Mouse (Mus musculus): Measurements from ENCODE around the gene Trabd2b. TPM values are rescaled to one million over a fixed set of nuclear protein-coding genes. Genes with fewer than 3 reads are reported as not detected.

The Trabd2b gene
- polyA plus RNA-seq, 1 experiment from 2014 or later, result 5.0 TPM

DNA sequence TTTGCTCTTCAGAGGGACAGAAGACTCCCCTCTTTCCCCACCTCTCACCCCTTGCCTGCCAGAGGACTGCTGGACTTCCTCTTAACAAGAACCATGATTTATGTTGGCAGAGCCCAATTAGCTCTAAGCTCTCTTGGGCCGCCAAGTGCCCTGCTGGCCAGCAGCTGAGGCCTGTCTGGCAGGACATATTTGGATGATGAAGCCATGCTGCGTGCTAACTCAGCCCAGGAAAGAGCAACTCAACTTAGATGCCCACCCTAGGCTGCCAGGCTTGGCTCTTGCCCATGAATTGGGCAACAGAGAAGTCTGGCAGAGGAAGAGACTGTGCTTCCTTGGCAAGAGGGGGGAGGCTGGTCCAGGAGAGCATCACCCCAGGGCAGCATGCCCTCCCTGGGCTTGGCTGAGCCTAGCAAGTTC, 20.1 kb upstream of the Trabd2b start:
- no peaks in the 10 kb centered on the region for H3K9me3 ChIP-seq (ENCODE audit: control insufficient read depth, low read length)
- H3K4me3 ChIP-seq (ENCODE audit: low read length), result no peak overlapping the region
- H3K27me3 ChIP-seq (ENCODE audit: control insufficient read depth, insufficient read depth, low read length), result no peaks in the 10 kb centered on the region
- H3K27ac ChIP-seq (ENCODE audit: low read depth, low read length), result no peak overlapping the region
- ATAC-seq (ENCODE audit: low FRiP score, low TSS enrichment), result no peak
- H3K36me3 ChIP-seq (ENCODE audit: control insufficient read depth, insufficient read depth, low read length), result no peaks in the 10 kb centered on the region
- H3K4me2 ChIP-seq (replicated peaks; ENCODE audit: low read depth, low read length), result no peak overlapping the region
- no peak overlapping the region for H3K9ac ChIP-seq (ENCODE audit: low read depth, low read length)
- no peaks in the 10 kb centered on the region for H3K4me1 ChIP-seq (ENCODE audit: control insufficient read depth, insufficient read depth, low read length)
- 50% methylated on average over 2 of the region's 2 CpGs for WGBS

- Histone ChIP-seq H3K4me3 (ENCODE audit: low read length) (no peak overlapping the region), H3K9me3 (ENCODE audit: control insufficient read depth, low read length) (no peaks in the 10 kb centered on the region), H3K4me2 (replicated peaks; ENCODE audit: low read depth, low read length) (no peak overlapping the region), H3K27ac (ENCODE audit: low read depth, low read length) (no peak overlapping the region), H3K4me1 (ENCODE audit: control insufficient read depth, insufficient read depth, low read length) (no peaks in the 10 kb centered on the region), H3K9ac (ENCODE audit: low read depth, low read length) (no peak overlapping the region), H3K27me3 (ENCODE audit: control insufficient read depth, insufficient read depth, low read length) (no peaks in the 10 kb centered on the region), H3K36me3 (ENCODE audit: control insufficient read depth, insufficient read depth, low read length) (no peaks in the 10 kb centered on the region)
- ATAC-seq (ENCODE audit: low FRiP score, low TSS enrichment), result no peak
- 66% methylated on average over 2 of the region's 2 CpGs for WGBS
These were observed 18.9 kb upstream of the Trabd2b start for GRCm38 (mm10) chr4:114387527-114388135.

- Histone ChIP-seq H3K27me3 (ENCODE audit: control insufficient read depth, insufficient read depth, low read length) (no peaks in the 10 kb centered on the region), H3K4me3 (ENCODE audit: low read length) (no peak overlapping the region), H3K9me3 (ENCODE audit: control insufficient read depth, low read length) (no peaks in the 10 kb centered on the region), H3K9ac (ENCODE audit: low read depth, low read length) (no peak overlapping the region), H3K27ac (ENCODE audit: low read depth, low read length) (no peak overlapping the region), H3K4me1 (ENCODE audit: control insufficient read depth, insufficient read depth, low read length) (no peaks in the 10 kb centered on the region), H3K36me3 (ENCODE audit: control insufficient read depth, insufficient read depth, low read length) (no peaks in the 10 kb centered on the region), H3K4me2 (replicated peaks; ENCODE audit: low read depth, low read length) (no peak overlapping the region)
- WGBS, result 88% methylated on average over 3 of the region's 3 CpGs
- no peak for ATAC-seq (ENCODE audit: low FRiP score, low TSS enrichment)
These were observed 18.2 kb upstream of the Trabd2b start for GRCm38 (mm10) chr4:114388306-114388705.

DNA sequence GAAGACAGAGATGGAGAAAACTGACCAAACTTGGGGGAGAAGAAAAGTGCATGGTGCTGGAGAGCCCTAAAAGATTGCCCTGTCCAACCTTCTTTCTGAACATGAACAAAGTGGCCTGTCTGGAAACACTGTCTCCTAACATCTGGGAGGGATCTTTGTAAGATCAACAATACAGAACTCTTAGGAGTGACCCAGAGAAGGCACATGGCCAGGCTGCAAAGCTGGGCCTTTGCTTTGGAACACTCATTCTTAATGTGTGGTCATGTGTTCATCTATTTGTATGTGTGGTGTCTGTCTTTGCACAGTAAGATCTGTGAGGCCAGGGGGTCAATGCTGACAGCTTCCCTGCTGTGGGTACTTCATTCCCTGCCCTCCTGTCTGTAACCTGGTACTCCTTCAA, 16.9 kb upstream of the Trabd2b start:
- no peak overlapping the region for H3K4me3 ChIP-seq (ENCODE audit: low read length)
- no peak for ATAC-seq (ENCODE audit: low FRiP score, low TSS enrichment)

DNA sequence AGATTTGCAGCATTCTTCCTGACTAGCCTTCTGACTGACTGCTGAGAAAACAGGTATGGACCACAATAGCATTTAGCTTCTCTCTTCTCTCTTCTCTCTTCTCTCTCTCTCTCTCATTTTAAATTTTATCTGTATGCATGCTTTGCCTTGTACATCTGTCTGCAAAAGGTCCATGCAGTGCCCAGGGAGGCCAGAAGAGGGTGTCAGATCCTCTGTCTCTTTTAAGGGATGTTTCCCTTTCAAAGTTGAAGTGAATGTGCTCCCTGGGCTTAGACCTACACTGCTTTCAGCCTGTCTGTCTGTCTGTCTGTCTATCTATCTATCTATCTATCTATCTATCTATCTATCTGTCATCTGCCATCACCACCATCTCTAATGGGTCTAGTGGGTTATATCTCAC, 8.9 kb upstream of the Trabd2b start:
- ATAC-seq (ENCODE audit: low FRiP score, low TSS enrichment), result no peak
- no peaks in the 10 kb centered on the region for H3K9me3 ChIP-seq (ENCODE audit: control insufficient read depth, low read length)

More for the DNA sequence above, 16.9 kb upstream of the Trabd2b start:
- Histone ChIP-seq H3K27ac (ENCODE audit: low read depth, low read length) (no peak overlapping the region), H3K9ac (ENCODE audit: low read depth, low read length) (no peak overlapping the region), H3K36me3 (ENCODE audit: control insufficient read depth, insufficient read depth, low read length) (no peaks in the 10 kb centered on the region), H3K4me1 (ENCODE audit: control insufficient read depth, insufficient read depth, low read length) (no peaks in the 10 kb centered on the region), H3K4me2 (replicated peaks; ENCODE audit: low read depth, low read length) (no peak overlapping the region), H3K9me3 (ENCODE audit: control insufficient read depth, low read length) (no peaks in the 10 kb centered on the region), H3K27me3 (ENCODE audit: control insufficient read depth, insufficient read depth, low read length) (no peaks in the 10 kb centered on the region)

GRCm38 (mm10) chr4:114399821-114400220, 6.7 kb upstream of the Trabd2b start:
- H3K4me1 ChIP-seq (ENCODE audit: control insufficient read depth, insufficient read depth, low read length), result peaks cover 9% of the 10 kb centered on the region
- ATAC-seq (ENCODE audit: low FRiP score, low TSS enrichment), result no peak
- H3K9ac ChIP-seq (ENCODE audit: low read depth, low read length), result no peak overlapping the region
- H3K27me3 ChIP-seq (ENCODE audit: control insufficient read depth, insufficient read depth, low read length), result no peaks in the 10 kb centered on the region; the same call in 1 of the 2 replicates
- no peak overlapping the region for H3K4me3 ChIP-seq (ENCODE audit: low read length)
- 60% methylated on average over 3 of the region's 3 CpGs for WGBS
- no peak overlapping the region for H3K4me2 ChIP-seq (replicated peaks; ENCODE audit: low read depth, low read length)
- no peaks in the 10 kb centered on the region for H3K36me3 ChIP-seq (ENCODE audit: control insufficient read depth, insufficient read depth, low read length)
- no peak overlapping the region for H3K27ac ChIP-seq (ENCODE audit: low read depth, low read length)
- no peaks in the 10 kb centered on the region for H3K9me3 ChIP-seq (ENCODE audit: control insufficient read depth, low read length)

More for the DNA sequence above, 8.9 kb upstream of the Trabd2b start:
- no peak overlapping the region for H3K4me2 ChIP-seq (replicated peaks; ENCODE audit: low read depth, low read length)
- no peak overlapping the region for H3K4me3 ChIP-seq (ENCODE audit: low read length)
- no peak overlapping the region for H3K9ac ChIP-seq (ENCODE audit: low read depth, low read length)
- no peak overlapping the region for H3K27ac ChIP-seq (ENCODE audit: low read depth, low read length)
- H3K36me3 ChIP-seq (ENCODE audit: control insufficient read depth, insufficient read depth, low read length), result no peaks in the 10 kb centered on the region
- H3K27me3 ChIP-seq (ENCODE audit: control insufficient read depth, insufficient read depth, low read length), result no peaks in the 10 kb centered on the region; the same call in 1 of the 2 replicates
- H3K4me1 ChIP-seq (ENCODE audit: control insufficient read depth, insufficient read depth, low read length), result peaks cover 9% of the 10 kb centered on the region

DNA sequence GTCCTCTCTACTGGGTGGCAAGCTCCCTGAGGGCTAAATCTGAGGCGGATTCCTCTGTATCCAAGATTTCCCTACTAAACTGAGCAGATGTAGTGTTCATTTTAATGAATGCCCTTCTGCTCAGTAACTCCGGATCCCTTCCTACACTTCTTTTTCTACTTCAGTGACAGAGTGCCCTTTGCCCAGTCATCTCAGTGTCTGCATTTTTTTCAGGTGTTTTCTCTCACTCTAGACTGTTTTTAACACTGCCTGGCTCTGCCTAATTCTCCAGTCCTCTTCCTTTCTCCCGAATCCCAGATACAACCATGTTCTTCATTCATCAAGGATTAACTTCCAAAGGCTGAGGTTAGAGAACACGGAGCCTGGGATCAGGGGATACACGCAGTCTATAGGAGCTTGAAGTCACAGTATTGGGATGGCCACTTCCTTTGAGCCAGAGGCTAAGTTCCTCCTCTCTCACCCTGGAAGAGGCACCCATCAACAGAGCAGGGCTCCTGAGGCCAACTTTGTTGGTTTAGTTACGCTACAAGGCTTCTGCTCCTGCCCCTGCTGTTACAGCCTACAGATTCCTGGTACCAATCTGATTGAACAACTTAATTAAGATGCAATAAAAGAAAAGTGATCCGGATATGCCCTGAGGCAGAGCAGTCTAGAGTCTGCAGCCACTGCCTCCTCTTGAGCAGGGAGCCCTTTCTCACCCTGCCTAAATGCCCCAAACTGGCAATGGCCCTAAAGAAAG, 4.4 kb upstream of the Trabd2b start:
- no peak overlapping the region for H3K4me2 ChIP-seq (replicated peaks; ENCODE audit: low read depth, low read length)
- no peaks in the 10 kb centered on the region for H3K9me3 ChIP-seq (ENCODE audit: control insufficient read depth, low read length)
- H3K27ac ChIP-seq (ENCODE audit: low read depth, low read length), result no peak overlapping the region; the same call in 1 of the 2 replicates
- WGBS, result 47% methylated on average over 7 of the region's 7 CpGs
- H3K4me3 ChIP-seq (ENCODE audit: low read length), result no peak overlapping the region
- no peaks in the 10 kb centered on the region for H3K36me3 ChIP-seq (ENCODE audit: control insufficient read depth, insufficient read depth, low read length)
- peak; percentile 48; the same call in 1 of the 2 replicates for ATAC-seq (ENCODE audit: low FRiP score, low TSS enrichment)
- peaks cover 9% of the 10 kb centered on the region for H3K4me1 ChIP-seq (ENCODE audit: control insufficient read depth, insufficient read depth, low read length)
- no peaks in the 10 kb centered on the region; the same call in 1 of the 2 replicates for H3K27me3 ChIP-seq (ENCODE audit: control insufficient read depth, insufficient read depth, low read length)
- H3K9ac ChIP-seq (ENCODE audit: low read depth, low read length), result no peak overlapping the region

- Histone ChIP-seq H3K9ac (ENCODE audit: low read depth, low read length) (peak overlapping the region; percentile 58), H3K4me1 (ENCODE audit: control insufficient read depth, insufficient read depth, low read length) (peaks cover 31% of the 10 kb centered on the region), H3K27me3 (ENCODE audit: control insufficient read depth, insufficient read depth, low read length) (no peaks in the 10 kb centered on the region), H3K36me3 (ENCODE audit: control insufficient read depth, insufficient read depth, low read length) (no peaks in the 10 kb centered on the region), H3K4me2 (replicated peaks; ENCODE audit: low read depth, low read length) (peak overlapping the region; percentile 58), H3K9me3 (ENCODE audit: control insufficient read depth, low read length) (no peaks in the 10 kb centered on the region), H3K4me3 (ENCODE audit: low read length) (peak overlapping the region; percentile 63), H3K27ac (ENCODE audit: low read depth, low read length) (peak overlapping the region; percentile 65)
- peak; percentile 67 for ATAC-seq (ENCODE audit: low FRiP score, low TSS enrichment)
- WGBS, result under 1% methylated on average over 33 of the region's 74 CpGs
These were observed 706 bp upstream of the Trabd2b start for GRCm38 (mm10) chr4:114405682-114406354.

DNA sequence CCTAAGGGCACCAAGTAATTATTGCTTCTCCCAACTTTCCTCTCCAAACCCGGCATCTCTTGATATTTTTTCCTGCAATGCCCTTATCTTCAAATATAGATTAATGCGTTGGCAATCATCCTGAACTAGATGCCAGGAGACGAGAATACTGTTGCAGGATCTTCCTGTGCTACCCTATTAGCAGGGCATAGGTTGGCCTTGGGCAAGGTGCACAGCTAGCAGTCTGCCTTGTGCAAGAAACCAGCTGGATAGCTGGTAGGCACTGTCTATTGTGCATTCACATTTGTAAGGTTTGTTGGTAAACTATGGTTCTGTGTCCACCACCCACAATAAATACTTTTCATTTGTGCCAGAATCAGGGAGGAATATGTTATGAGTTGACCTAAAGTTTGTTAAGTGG, 992 bp downstream of the Trabd2b start:
- WGBS, result 61% methylated on average over 3 of the region's 3 CpGs
- H3K27me3 ChIP-seq (ENCODE audit: control insufficient read depth, insufficient read depth, low read length), result no peaks in the 10 kb centered on the region
- no peak overlapping the region for H3K27ac ChIP-seq (ENCODE audit: low read depth, low read length)
- no peak for ATAC-seq (ENCODE audit: low FRiP score, low TSS enrichment)
- H3K36me3 ChIP-seq (ENCODE audit: control insufficient read depth, insufficient read depth, low read length), result no peaks in the 10 kb centered on the region
- H3K4me1 ChIP-seq (ENCODE audit: control insufficient read depth, insufficient read depth, low read length), result peaks cover 31% of the 10 kb centered on the region
- H3K9ac ChIP-seq (ENCODE audit: low read depth, low read length), result peak overlapping the region; percentile 58; the same call in 1 of the 2 replicates
- H3K4me3 ChIP-seq (ENCODE audit: low read length), result peak overlapping the region; percentile 63; the same call in 1 of the 2 replicates
- H3K4me2 ChIP-seq (replicated peaks; ENCODE audit: low read depth, low read length), result peak overlapping the region; percentile 58
- H3K9me3 ChIP-seq (ENCODE audit: control insufficient read depth, low read length), result no peaks in the 10 kb centered on the region
